Mouse (Mus musculus): ENCODE results near the gene Wasf3.
"Not testable (repeated sequence)": the region's sequence is repeated elsewhere in the genome, so short reads cannot be mapped to it uniquely, and the experiment has no call there.

Gene Wasf3

GRCm38 (mm10) chr5:146398386-146399115, 13.8 kb downstream of the Wasf3 start:
- DNase-seq (ENCODE audit: low read depth, low spot score): no peak

DNA sequence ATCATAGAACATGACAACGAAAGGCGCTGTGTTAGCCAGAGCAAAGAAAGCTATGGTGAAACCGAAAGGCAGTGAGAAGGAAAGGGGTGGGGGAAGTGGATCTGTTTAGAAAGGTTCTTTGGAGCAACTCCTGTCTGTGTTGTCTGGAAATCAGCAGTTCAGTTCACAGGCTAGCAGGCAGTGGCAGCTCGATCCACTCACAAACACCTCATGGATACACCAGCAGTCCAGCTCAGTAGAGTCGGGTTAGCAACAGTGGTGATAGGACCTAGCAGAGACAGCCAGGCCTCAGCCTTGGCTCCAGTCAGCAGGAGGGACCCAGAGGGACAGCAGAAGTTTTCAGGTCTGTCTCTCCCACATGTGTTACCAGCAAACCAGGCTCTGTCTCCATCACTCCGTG, 16.2 kb downstream of the Wasf3 start:
- not testable (repeated sequence) for DNase-seq (ENCODE audit: low read depth, low spot score)

GRCm38 (mm10) chr5:146402311-146402710, 17.5 kb downstream of the Wasf3 start:
- no peak for DNase-seq (ENCODE audit: low read depth, low spot score)

- no peak for DNase-seq (ENCODE audit: low read depth, low spot score)
Measured at GRCm38 (mm10) chr5:146403923-146404322, 19.1 kb downstream of the Wasf3 start.

GRCm38 (mm10) chr5:146406133-146406532, 21.3 kb downstream of the Wasf3 start:
- DNase-seq (ENCODE audit: low read depth, low spot score): no peak

DNA sequence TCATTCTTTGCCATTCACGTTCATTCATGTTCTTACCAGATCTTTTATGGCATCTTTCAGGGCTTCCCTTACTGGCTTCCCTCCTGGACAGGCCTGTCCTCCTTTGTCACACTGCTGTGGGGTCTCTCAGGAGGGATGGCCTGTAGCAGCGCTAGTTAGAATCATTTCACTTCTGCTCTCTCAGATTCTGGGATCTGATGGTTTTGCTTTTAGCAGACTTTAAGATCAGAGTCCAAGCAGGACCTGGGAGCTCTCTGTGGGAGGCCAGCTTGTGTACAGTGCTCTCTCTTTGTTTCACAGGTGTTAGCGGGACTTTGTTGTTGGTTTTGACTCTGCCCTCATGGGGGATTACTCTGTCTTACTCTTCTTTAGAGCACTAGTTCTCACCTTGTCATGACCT, 23.0 kb downstream of the Wasf3 start:
- DNase-seq (ENCODE audit: low read depth, low spot score): no peak

DNA sequence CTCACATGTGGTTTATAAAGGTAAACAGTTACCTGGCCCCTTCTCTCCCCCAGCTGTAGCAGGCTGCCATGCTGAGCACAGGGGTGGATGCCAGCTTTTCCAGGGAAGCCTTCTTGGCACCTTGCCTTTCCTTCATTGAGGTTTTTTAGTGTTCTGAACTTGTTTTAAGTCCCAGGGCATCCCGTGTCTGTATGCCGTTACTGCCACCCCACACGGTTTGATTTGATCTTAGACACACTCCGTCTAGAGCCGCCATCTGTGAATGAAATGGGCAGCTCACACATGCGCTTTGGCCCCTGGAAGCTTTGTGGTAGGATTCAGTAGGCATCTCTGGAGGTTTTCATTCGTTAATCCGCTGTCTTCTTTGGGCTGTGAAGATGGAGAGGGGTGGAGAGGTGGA, 23.8 kb downstream of the Wasf3 start:
- no peak for DNase-seq (ENCODE audit: low read depth, low spot score)

DNA sequence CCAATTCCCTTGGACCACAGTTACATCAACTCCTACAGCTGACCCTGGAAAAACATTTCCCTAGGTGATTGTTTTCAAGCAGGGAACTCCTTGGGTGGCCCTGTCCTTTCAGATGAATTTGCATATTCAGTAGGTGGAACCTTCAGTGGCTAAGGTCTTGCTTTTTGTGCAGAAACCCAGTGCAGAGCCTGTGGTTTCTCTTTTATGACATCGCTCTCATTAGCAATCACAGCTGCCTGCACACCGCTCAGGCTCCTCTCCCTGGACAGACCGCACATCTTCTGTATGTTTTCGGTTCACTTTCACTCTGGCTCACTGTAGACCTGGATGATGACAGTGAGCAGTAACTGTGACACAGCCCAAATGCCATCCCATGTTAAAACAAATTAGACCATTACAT, 26.0 kb downstream of the Wasf3 start:
- no peak for DNase-seq (ENCODE audit: low read depth, low spot score)

DNA sequence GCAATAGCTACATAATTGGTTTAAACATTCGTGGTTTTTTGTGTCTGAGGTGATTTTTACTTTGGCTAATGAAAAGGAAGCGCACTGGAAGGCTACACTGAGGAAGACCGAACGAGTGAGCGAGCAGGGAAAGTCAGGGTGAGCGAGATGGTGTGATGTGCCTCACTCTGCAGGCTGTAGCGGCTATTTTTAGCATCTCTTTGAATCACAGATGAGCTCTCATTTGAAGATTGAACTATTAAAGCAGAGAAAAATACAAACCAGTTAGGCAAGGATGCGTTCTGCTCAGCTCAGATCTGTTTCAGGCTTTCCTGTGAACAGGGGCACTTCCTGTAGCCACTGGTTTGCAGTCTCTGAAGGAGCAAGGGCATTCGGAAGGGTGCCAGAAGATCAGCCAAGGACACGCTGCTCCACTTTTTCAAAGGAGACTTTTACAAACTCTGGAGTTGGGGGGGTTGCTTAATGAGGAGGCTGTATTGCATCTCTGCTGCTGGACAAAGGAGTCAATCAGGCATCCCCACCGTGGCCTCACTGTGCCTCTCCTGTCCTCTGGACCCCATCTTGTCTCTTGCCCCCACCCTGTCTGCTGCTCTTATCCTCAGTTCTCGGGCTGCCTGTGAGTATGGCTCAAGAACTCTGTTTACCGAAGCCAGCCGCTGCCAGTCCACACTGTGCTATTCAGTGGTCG, 28.1 kb downstream of the Wasf3 start:
- DNase-seq (ENCODE audit: low read depth, low spot score): peak; percentile 82

DNA sequence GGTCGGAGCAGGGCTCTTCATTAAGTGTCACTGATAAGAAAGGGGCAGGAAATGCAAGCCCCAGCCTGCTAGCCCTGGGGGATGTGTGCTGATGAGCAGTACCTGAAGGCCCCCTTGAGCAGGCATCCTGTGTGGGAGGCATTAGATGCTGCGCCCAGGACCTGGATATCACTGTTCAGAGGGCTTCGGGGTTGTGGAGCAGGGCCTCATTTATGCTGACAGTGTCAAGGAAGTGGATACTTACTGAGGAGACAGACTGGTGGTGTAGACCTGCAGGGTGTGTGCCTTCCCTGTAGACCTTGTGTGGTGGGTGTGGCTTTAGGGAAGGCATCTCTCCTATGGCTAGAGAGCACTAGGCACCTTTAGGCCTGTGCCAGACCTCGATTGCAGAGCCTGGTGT, 29.8 kb downstream of the Wasf3 start:
- DNase-seq (ENCODE audit: low read depth, low spot score): no peak

GRCm38 (mm10) chr5:146415218-146415617, 30.4 kb downstream of the Wasf3 start:
- DNase-seq (ENCODE audit: low read depth, low spot score): peak; percentile 70

DNA sequence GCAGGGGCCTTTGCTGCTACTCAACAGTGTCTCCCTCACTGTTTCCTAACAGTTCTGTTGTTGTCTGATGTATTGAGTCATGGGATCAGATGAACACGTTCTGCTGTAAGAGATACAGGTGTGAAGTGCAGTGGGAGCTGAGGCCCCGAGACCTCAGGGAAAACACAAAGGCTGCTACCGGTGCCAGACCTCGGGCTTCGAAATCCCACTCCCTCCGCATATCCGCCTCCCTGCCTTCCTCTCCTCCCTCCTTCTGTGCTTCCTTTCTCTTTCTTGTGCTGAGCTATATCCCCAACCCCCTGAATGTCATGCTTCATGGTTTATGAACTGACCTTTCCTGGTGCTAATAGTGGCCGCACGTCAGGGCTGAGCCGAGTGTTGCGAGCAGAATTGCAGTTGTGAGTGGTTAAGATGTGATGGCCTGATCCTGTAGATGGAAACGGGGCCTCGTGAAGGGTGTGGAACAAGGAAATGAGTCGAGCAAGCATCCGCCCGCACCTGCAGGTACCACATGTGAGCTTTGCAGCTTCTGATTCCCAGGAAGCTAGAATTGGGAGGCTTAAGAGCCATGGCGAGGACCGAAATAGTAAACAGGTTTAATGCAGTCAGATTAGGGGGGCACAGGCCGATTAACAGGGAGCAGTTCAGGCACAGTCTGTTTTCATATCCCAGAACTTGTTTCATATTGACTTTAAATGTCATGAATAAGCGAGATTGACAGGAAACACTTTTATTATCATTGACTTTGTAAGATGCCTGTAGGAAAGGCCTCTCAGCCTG, 31.7 kb downstream of the Wasf3 start:
- no peak for DNase-seq (ENCODE audit: low read depth, low spot score)

- DNase-seq (ENCODE audit: low read depth, low spot score): peak; percentile 69
Measured at GRCm38 (mm10) chr5:146418092-146418491, 33.3 kb downstream of the Wasf3 start.

DNA sequence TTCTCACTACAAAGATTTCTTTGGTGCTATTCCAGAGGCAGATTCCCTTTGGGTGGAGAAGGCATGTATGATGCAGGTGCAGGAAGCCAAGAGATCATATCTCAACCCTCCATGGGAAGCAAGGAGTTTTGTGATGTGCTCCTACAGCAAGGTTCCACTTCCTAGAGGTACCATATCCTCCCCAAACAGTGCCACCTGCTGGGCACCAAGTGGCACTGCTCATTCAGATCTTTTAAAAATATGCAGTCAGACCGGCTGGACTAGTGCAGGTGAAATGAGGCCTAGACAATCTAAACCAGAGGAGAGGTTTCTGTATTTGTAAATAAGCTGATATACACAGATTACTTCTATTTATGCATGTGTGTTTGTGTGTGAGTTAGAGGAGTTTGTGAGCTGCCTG, 35.3 kb downstream of the Wasf3 start:
- no peak for DNase-seq (ENCODE audit: low read depth, low spot score)

GRCm38 (mm10) chr5:146424711-146425326, 40.0 kb downstream of the Wasf3 start:
- peak; percentile 84 for DNase-seq (ENCODE audit: low read depth, low spot score)

DNA sequence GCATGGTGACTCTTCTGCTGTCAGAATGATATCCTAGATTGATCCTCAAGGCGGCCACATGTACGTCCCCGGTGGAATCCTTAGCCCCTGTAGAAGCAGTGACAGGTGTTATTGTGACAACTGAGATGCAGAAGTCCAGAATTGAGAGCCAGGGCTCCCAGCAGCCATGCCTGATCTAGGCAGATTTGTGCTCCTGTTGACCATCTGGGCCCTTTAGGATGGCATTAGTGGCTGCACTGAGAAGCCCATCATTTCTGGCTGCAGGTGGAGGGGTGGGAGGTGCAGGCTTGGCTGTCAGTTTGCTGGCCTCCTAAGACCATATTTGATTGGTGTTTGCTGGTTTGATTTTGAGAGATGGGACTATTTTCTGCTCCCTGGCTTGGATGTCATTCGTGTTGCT, 40.9 kb downstream of the Wasf3 start:
- DNase-seq (ENCODE audit: low read depth, low spot score): peak; percentile 70

DNA sequence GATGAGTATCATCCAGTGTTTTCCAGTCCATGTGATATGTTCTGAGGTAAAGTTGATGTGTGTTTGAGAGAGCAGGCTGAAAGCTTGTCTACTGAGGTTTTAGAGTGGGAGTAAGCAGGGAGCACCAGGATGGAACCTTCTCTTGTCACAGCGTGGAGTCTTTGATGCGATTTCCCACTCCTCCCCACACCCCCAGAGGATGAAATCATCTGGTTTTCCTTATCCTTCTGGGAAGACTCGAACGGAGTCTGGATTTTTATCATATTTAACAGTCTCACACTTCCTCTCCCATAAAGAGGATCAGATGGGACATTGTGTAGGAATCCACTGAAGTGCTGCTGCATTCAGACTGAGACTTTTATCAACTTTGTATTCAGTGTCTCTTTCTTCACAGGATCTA, 43.3 kb downstream of the Wasf3 start:
- peak; percentile 71 for DNase-seq (ENCODE audit: low read depth, low spot score)

DNA sequence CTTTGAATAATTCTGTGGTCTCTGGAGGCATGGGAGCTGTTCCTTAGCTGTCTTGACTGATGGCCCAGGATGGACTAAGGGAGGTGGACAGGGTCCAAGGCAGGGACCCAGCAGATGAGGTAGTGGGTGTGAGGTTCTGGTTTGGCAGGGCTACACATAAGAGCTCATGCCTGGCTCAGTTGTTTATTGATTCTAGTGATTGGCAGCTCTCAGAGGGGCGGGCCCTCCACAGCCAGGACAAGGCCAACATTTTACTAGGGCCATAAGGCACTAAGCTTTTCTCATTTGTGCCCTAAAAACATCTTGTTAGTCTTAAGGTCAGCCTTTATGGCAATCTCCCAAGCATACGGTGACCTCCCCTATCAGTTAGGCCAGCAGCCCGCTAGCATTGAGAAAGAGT, 47.0 kb downstream of the Wasf3 start:
- no peak for DNase-seq (ENCODE audit: low read depth, low spot score)

DNA sequence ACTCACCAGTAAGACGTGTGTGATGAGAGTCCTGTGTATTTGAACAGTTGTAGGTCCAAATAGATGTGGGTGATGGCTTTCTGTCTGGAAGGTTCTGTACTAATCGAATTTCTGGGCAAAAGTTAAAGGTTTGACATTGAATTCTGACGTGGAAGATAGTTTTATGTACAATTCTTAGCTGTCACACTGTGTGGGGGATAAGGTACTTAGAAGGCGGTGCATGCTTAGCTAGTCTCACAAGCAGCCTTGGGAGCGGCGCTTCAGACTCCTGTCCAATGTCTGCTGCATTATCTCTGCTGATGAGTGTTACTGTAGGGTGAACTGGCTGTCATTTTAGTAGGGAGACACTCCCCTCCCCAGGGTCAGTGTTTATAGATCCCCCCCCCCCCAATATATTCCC, 47.7 kb downstream of the Wasf3 start:
- DNase-seq (ENCODE audit: low read depth, low spot score): no peak

DNA sequence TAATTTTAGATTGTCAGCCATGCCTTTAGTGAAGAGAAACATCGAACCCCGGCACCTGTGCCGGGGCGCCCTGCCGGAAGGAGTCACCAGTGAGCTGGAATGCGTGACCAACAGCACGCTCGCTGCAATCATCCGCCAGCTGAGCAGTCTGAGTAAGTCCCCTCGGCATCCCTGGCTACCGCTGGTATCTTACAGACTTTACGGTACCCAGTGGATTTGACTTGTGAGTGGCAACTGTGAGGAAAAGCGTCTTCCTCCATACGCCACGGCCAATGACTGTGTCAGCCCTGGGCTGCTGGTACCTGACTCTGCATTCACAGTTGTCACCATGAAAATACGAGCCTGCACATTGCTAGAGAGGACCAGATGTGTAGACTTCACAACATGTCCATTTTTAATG, 50.5 kb downstream of the Wasf3 start:
- no peak for DNase-seq (ENCODE audit: low read depth, low spot score)

DNA sequence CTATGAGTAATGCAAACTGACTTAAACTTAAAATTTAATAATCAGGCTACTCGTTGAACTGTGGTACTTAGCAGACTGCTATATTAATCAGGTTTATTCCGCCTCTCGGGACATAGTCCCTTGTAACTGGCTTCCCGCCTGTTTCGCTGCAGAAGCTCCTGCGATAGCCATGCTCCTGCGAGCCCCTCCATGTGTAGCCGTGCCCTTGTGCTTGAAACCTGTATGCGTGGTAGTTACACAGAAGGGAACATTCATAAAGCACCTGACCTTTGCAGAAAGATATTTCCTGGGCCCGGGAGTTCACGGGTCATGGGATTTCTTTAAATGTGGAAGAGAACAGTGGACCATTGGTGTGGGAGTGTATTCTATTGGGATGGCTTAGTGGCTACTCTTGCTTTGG, 52.0 kb downstream of the Wasf3 start:
- no peak for DNase-seq (ENCODE audit: low read depth, low spot score)

- no peak for DNase-seq (ENCODE audit: low read depth, low spot score)
Measured at GRCm38 (mm10) chr5:146439152-146439781, 54.5 kb downstream of the Wasf3 start.
